Mouse (Mus musculus) lung, postnatal 0 days (tissue): Measurements from ENCODE around the gene Kiss1.

Experiments
- CTCF ChIP-seq: IDR thresholded peaks from 2 replicates; pipeline ENCODE4 v1.5.1; 2016; ENCODE audit warnings: antibody characterized with exemption, mild to moderate bottlenecking
- EP300 ChIP-seq: IDR thresholded peaks from 2 replicates; pipeline ENCODE4 v1.6.1; 2016; ENCODE audit warnings: antibody characterized with exemption, mild to moderate bottlenecking, control low read depth

GRCm38 (mm10) chr1:133367606-133368488 is 46.2 kb downstream of the Kiss1 start:
- no peak for TF ChIP-seq CTCF
- TF ChIP-seq EP300: no peak
